Mouse (Mus musculus) megakaryocyte, embryonic 14.5 days (primary cell): Measurements from ENCODE around the gene Gm10670. TPM values are rescaled to one million over a fixed set of nuclear protein-coding genes. Genes with fewer than 3 reads are reported as not detected.
"Not testable (repeated sequence)": the region's sequence is repeated elsewhere in the genome, so short reads cannot be mapped to it uniquely, and the experiment has no call there.

Experiments
- H3K27me3 ChIP-seq: replicated peaks from 2 replicates; pipeline ENCODE3; 2012; ENCODE audit warnings: inconsistent platforms
- H3K36me3 ChIP-seq: replicated peaks from 2 replicates; pipeline ENCODE3; 2012; ENCODE audit warnings: low read length, inconsistent platforms, mixed read lengths
- H3K4me1 ChIP-seq: 2 replicates; pipeline ENCODE4 v1.6.1; 2012; ENCODE audit warnings: inconsistent platforms
- H3K4me3 ChIP-seq: replicated peaks from 2 replicates; pipeline ENCODE3; 2012; ENCODE audit warnings: moderate library complexity, mild to moderate bottlenecking, inconsistent platforms
- H3K9me3 ChIP-seq: 2 replicates; pipeline ENCODE4 v1.6.1; 2012; ENCODE audit warnings: inconsistent platforms
- polyA plus RNA-seq: library from polyadenylated mRNA; stranded (reverse); fragments of >175 nt; gene quantifications from 2 replicates; pipeline ENCODE4 v1.2.3, GENCODE M21; 2012; ENCODE audit warnings: low replicate concordance; ENCODE audit not compliant: insufficient read depth

Gene Gm10670
- not detected in 2 replicates for polyA plus RNA-seq

- not testable (repeated sequence) for H3K9me3 ChIP-seq, H3K4me1 ChIP-seq, H3K4me3 ChIP-seq, H3K27me3 ChIP-seq, H3K36me3 ChIP-seq
These were observed at the start of gene Gm10670 for GRCm38 (mm10) chr7:20474825-20475224. Gm10670 (minus strand) TSS chr7:20474925.

GRCm38 (mm10) chr7:20510434-20510833 lies 35.7 kb upstream of the Gm10670 start, which contains the start of gene Vmn1r103:
Vmn1r103 (minus strand) TSS chr7:20510534.
- not testable (repeated sequence) for H3K36me3 ChIP-seq, H3K4me3 ChIP-seq, H3K9me3 ChIP-seq, H3K27me3 ChIP-seq, H3K4me1 ChIP-seq

- H3K27me3 ChIP-seq, H3K36me3 ChIP-seq, H3K4me3 ChIP-seq, H3K9me3 ChIP-seq, H3K4me1 ChIP-seq: not testable (repeated sequence)
These were observed 32.2 kb downstream of the Gm10670 start, which contains the start of gene Vmn1r101 for GRCm38 (mm10) chr7:20442493-20442892. Vmn1r101 (minus strand) TSS chr7:20442593.

Other genes starting within 250 kb of the Gm10670 start
- not detected in 2 replicates for gene Gm4498, start 241.1 kb downstream of the Gm10670 start, polyA plus RNA-seq
- not detected in 2 replicates for gene Gm5890, start 212.1 kb downstream of the Gm10670 start, polyA plus RNA-seq
- gene Gm4133, start 140.9 kb downstream of the Gm10670 start, polyA plus RNA-seq, result not detected in 2 replicates
- not detected in 2 replicates for gene Gm5728, start 99.5 kb downstream of the Gm10670 start, polyA plus RNA-seq
- gene Vmn1r100, start 57.0 kb downstream of the Gm10670 start, polyA plus RNA-seq, result not detected in 2 replicates
- gene Vmn1r101, start 32.3 kb downstream of the Gm10670 start, polyA plus RNA-seq, result not detected in 2 replicates
- gene Vmn1r103, start 35.6 kb upstream of the Gm10670 start, polyA plus RNA-seq, result not detected in 2 replicates
- not detected in 2 replicates for gene Vmn1r104, start 58.9 kb upstream of the Gm10670 start, polyA plus RNA-seq
- gene Gm5726, start 70.8 kb upstream of the Gm10670 start, polyA plus RNA-seq, result not detected in 2 replicates
- not detected in 2 replicates for gene Gm4141, start 101.3 kb upstream of the Gm10670 start, polyA plus RNA-seq
- gene Gm4513, start 124.1 kb upstream of the Gm10670 start, polyA plus RNA-seq, result not detected in 2 replicates
- not detected in 2 replicates for gene Vmn1r107, start 194.0 kb upstream of the Gm10670 start, polyA plus RNA-seq
- not detected in 2 replicates for gene Vmn1r111, start 228.3 kb upstream of the Gm10670 start, polyA plus RNA-seq